Mouse (Mus musculus): ENCODE data around the gene Pcsk6. TPM values are rescaled to one million over a fixed set of nuclear protein-coding genes. Genes with fewer than 3 reads are reported as not detected.

Pcsk6 gene
- polyA plus RNA-seq, 1 experiment from 2014 or later = 0.74 TPM

GRCm38 (mm10) chr7:65980000-65980399, 118.5 kb downstream of the Pcsk6 start:
- Histone ChIP-seq H3K4me2 (replicated peaks) (no peak overlapping the region), H3K9ac (replicated peaks) (no peak overlapping the region), H3K27ac (no peak overlapping the region), H3K9me3 (no peaks in the 10 kb centered on the region), H3K4me1 (replicated peaks) (no peaks in the 10 kb centered on the region), H3K4me3 (replicated peaks) (no peak overlapping the region), H3K27me3 (no peaks in the 10 kb centered on the region), H3K36me3 (no peaks in the 10 kb centered on the region)
- ATAC-seq = no peak
- 92% methylated on average over 9 of the region's 9 CpGs for WGBS

- no peak overlapping the region for H3K9ac ChIP-seq (replicated peaks)
- no peak overlapping the region for H3K4me3 ChIP-seq (replicated peaks)
- ATAC-seq = no peak
- H3K4me2 ChIP-seq (replicated peaks) = no peak overlapping the region
- H3K27me3 ChIP-seq = no peaks in the 10 kb centered on the region
- no peaks in the 10 kb centered on the region for H3K4me1 ChIP-seq (replicated peaks)
- no peaks in the 10 kb centered on the region for H3K36me3 ChIP-seq
- no peak overlapping the region for H3K27ac ChIP-seq
- 77% methylated on average over 3 of the region's 3 CpGs for WGBS
- no peaks in the 10 kb centered on the region for H3K9me3 ChIP-seq
Measured at GRCm38 (mm10) chr7:65982057-65982456, 120.5 kb downstream of the Pcsk6 start.

GRCm38 (mm10) chr7:65988249-65988648, 126.7 kb downstream of the Pcsk6 start:
- no peak for ATAC-seq
- no peaks in the 10 kb centered on the region for H3K27me3 ChIP-seq
- H3K36me3 ChIP-seq = no peaks in the 10 kb centered on the region
- no peaks in the 10 kb centered on the region for H3K4me1 ChIP-seq (replicated peaks)
- H3K9me3 ChIP-seq = no peaks in the 10 kb centered on the region
- 92% methylated on average over 4 of the region's 4 CpGs for WGBS
- no peak overlapping the region for H3K4me2 ChIP-seq (replicated peaks)
- no peak overlapping the region for H3K4me3 ChIP-seq (replicated peaks)
- no peak overlapping the region for H3K27ac ChIP-seq
- no peak overlapping the region for H3K9ac ChIP-seq (replicated peaks)

GRCm38 (mm10) chr7:65988709-65989108, 127.2 kb downstream of the Pcsk6 start:
- H3K4me1 ChIP-seq (replicated peaks) = no peaks in the 10 kb centered on the region
- no peaks in the 10 kb centered on the region for H3K27me3 ChIP-seq
- no peak overlapping the region for H3K4me2 ChIP-seq (replicated peaks)
- no peak overlapping the region for H3K4me3 ChIP-seq (replicated peaks)
- 95% methylated on average over 5 of the region's 5 CpGs for WGBS
- no peak overlapping the region for H3K9ac ChIP-seq (replicated peaks)
- no peaks in the 10 kb centered on the region for H3K36me3 ChIP-seq
- H3K27ac ChIP-seq = no peak overlapping the region
- H3K9me3 ChIP-seq = no peaks in the 10 kb centered on the region
- no peak for ATAC-seq

GRCm38 (mm10) chr7:65992329-65992728, 130.8 kb downstream of the Pcsk6 start:
- H3K4me1 ChIP-seq (replicated peaks) = no peaks in the 10 kb centered on the region
- H3K27me3 ChIP-seq = no peaks in the 10 kb centered on the region
- no peak overlapping the region for H3K9ac ChIP-seq (replicated peaks)
- H3K4me3 ChIP-seq (replicated peaks) = no peak overlapping the region
- H3K9me3 ChIP-seq = no peaks in the 10 kb centered on the region; the same call in 1 of the 2 replicates
- no peaks in the 10 kb centered on the region for H3K36me3 ChIP-seq
- WGBS = 88% methylated on average over 6 of the region's 6 CpGs
- no peak overlapping the region for H3K4me2 ChIP-seq (replicated peaks)
- no peak overlapping the region for H3K27ac ChIP-seq
- ATAC-seq = no peak

- Histone ChIP-seq H3K36me3 (no peaks in the 10 kb centered on the region), H3K4me3 (replicated peaks) (no peak overlapping the region), H3K27me3 (no peaks in the 10 kb centered on the region), H3K27ac (no peak overlapping the region), H3K4me1 (replicated peaks) (no peaks in the 10 kb centered on the region), H3K9ac (replicated peaks) (no peak overlapping the region), H3K9me3 (no peaks in the 10 kb centered on the region; the same call in 1 of the 2 replicates), H3K4me2 (replicated peaks) (no peak overlapping the region)
- 73% methylated on average over 3 of the region's 3 CpGs for WGBS
- ATAC-seq = no peak
Measured at GRCm38 (mm10) chr7:65993410-65993809, 131.9 kb downstream of the Pcsk6 start.

- Histone ChIP-seq H3K4me2 (replicated peaks) (no peak overlapping the region), H3K4me1 (replicated peaks) (no peaks in the 10 kb centered on the region), H3K9me3 (peaks cover 3% of the 10 kb centered on the region; the same call in 1 of the 2 replicates), H3K27ac (no peak overlapping the region), H3K9ac (replicated peaks) (no peak overlapping the region), H3K27me3 (no peaks in the 10 kb centered on the region), H3K36me3 (no peaks in the 10 kb centered on the region), H3K4me3 (replicated peaks) (no peak overlapping the region)
- WGBS = 91% methylated on average over 16 of the region's 16 CpGs
- no peak for ATAC-seq
Measured at GRCm38 (mm10) chr7:66001035-66001754, 139.7 kb downstream of the Pcsk6 start.

- no peak overlapping the region for H3K9ac ChIP-seq (replicated peaks)
- WGBS = 63% methylated on average over 3 of the region's 3 CpGs
- no peaks in the 10 kb centered on the region for H3K27me3 ChIP-seq
- H3K4me1 ChIP-seq (replicated peaks) = no peaks in the 10 kb centered on the region
- peaks cover 3% of the 10 kb centered on the region; the same call in 1 of the 2 replicates for H3K9me3 ChIP-seq
- H3K4me2 ChIP-seq (replicated peaks) = no peak overlapping the region
- H3K27ac ChIP-seq = no peak overlapping the region
- no peak overlapping the region for H3K4me3 ChIP-seq (replicated peaks)
- H3K36me3 ChIP-seq = no peaks in the 10 kb centered on the region
- no peak for ATAC-seq
Measured at GRCm38 (mm10) chr7:66001797-66002196, 140.3 kb downstream of the Pcsk6 start.

- 95% methylated on average over 5 of the region's 5 CpGs for WGBS
- no peaks in the 10 kb centered on the region for H3K27me3 ChIP-seq
- ATAC-seq = no peak
- H3K4me1 ChIP-seq (replicated peaks) = no peaks in the 10 kb centered on the region
- H3K9me3 ChIP-seq = 0 out of 2 replicates have a peak, but pooled peaks cover 3% of the 10 kb centered on the region
- H3K27ac ChIP-seq = no peak overlapping the region
- no peaks in the 10 kb centered on the region for H3K36me3 ChIP-seq
- no peak overlapping the region for H3K9ac ChIP-seq (replicated peaks)
- no peak overlapping the region for H3K4me2 ChIP-seq (replicated peaks)
- no peak overlapping the region for H3K4me3 ChIP-seq (replicated peaks)
Measured at GRCm38 (mm10) chr7:66003447-66003846, 141.9 kb downstream of the Pcsk6 start.

GRCm38 (mm10) chr7:66003865-66004638, 142.5 kb downstream of the Pcsk6 start:
- no peak overlapping the region for H3K4me3 ChIP-seq (replicated peaks)
- H3K9me3 ChIP-seq = 0 out of 2 replicates have a peak, but pooled peaks cover 3% of the 10 kb centered on the region
- no peak for ATAC-seq
- no peaks in the 10 kb centered on the region for H3K27me3 ChIP-seq
- H3K27ac ChIP-seq = no peak overlapping the region
- H3K36me3 ChIP-seq = no peaks in the 10 kb centered on the region
- 73% methylated on average over 13 of the region's 13 CpGs for WGBS
- no peak overlapping the region for H3K9ac ChIP-seq (replicated peaks)
- H3K4me2 ChIP-seq (replicated peaks) = no peak overlapping the region
- no peaks in the 10 kb centered on the region for H3K4me1 ChIP-seq (replicated peaks)

- Histone ChIP-seq H3K9me3 (no peaks in the 10 kb centered on the region), H3K4me1 (replicated peaks) (no peaks in the 10 kb centered on the region), H3K9ac (replicated peaks) (no peak overlapping the region), H3K36me3 (no peaks in the 10 kb centered on the region), H3K4me2 (replicated peaks) (no peak overlapping the region), H3K4me3 (replicated peaks) (no peak overlapping the region), H3K27me3 (no peaks in the 10 kb centered on the region), H3K27ac (no peak overlapping the region)
- 91% methylated on average over 10 of the region's 10 CpGs for WGBS
- no peak for ATAC-seq
Measured at GRCm38 (mm10) chr7:66005066-66005465, 143.5 kb downstream of the Pcsk6 start.

GRCm38 (mm10) chr7:66008161-66008891, 146.8 kb downstream of the Pcsk6 start:
- Histone ChIP-seq H3K9me3 (no peaks in the 10 kb centered on the region), H3K4me1 (replicated peaks) (peaks cover 9% of the 10 kb centered on the region; the same call in 1 of the 2 replicates), H3K9ac (replicated peaks) (no peak overlapping the region), H3K4me2 (replicated peaks) (no peak overlapping the region), H3K36me3 (no peaks in the 10 kb centered on the region), H3K27me3 (no peaks in the 10 kb centered on the region), H3K4me3 (replicated peaks) (no peak overlapping the region), H3K27ac (no peak overlapping the region)
- no peak for ATAC-seq
- 88% methylated on average over 11 of the region's 11 CpGs for WGBS

Data from midbrain, embryonic 13.5 days (tissue).